Mouse (Mus musculus) C2C12 (cell line): ENCODE results near the gene Slc45a1.

Experiments
- CEBPB ChIP-seq: IDR thresholded peaks from one replicate; pipeline ENCODE4 v1.6.1; 2011; ENCODE audit warnings: low read depth, mild to moderate bottlenecking, control low read depth, moderate library complexity
- CTCF ChIP-seq: IDR thresholded peaks from one replicate; pipeline ENCODE4 v1.5.1; 2011; ENCODE audit not compliant: control insufficient read depth, insufficient read depth, insufficient read length
- FOSL1 ChIP-seq: IDR thresholded peaks from one replicate; pipeline ENCODE4 v1.8.0; 2011; ENCODE audit warnings: mild to moderate bottlenecking, low read length; ENCODE audit not compliant: poor library complexity, insufficient read depth, severe bottlenecking
- MAX ChIP-seq: IDR thresholded peaks from one replicate; pipeline ENCODE4 v1.6.1; 2011; ENCODE audit warnings: mild to moderate bottlenecking, control low read depth
- MYOG ChIP-seq: IDR thresholded peaks from one replicate; pipeline ENCODE4 v1.6.1; 2011; ENCODE audit not compliant: control insufficient read depth, insufficient read length; ENCODE audit errors: extremely low read depth
- USF1 ChIP-seq: IDR thresholded peaks from one replicate; pipeline ENCODE4 v1.6.1; 2011; ENCODE audit warnings: low read depth, mild to moderate bottlenecking, control low read depth, moderate library complexity

- TF ChIP-seq CTCF (no peak), CEBPB (no peak), MAX (no peak), FOSL1 (no peak), MYOG (no peak), USF1 (no peak)
These were observed 50.5 kb downstream of the Slc45a1 start for GRCm38 (mm10) chr4:150601489-150601888.
